Mouse (Mus musculus) neural tube, embryonic 10.5 days (tissue): Measurements from ENCODE around the gene Pitx1.

ENCODE experiments used
- DNase-seq: peaks from one replicate; pipeline ENCODE4 v3.0.0-alpha.2; 2017; ENCODE audit warnings: low spot score; ENCODE audit errors: extremely low spot score

Pitx1 gene

GRCm38 (mm10) chr13:55784268-55784667, 51.7 kb downstream of the Pitx1 start, which contains the start of gene Catsper3:
Gene Catsper3 (plus strand): TSS chr13:55784568.
- DNase-seq, result no peak

GRCm38 (mm10) chr13:55775056-55775455, 60.9 kb downstream of the Pitx1 start:
- no peak for DNase-seq
